Mouse (Mus musculus) liver, embryonic 14.5 days (tissue): ENCODE data around the gene Mif4gd. TPM values are rescaled to one million over a fixed set of nuclear protein-coding genes. Genes with fewer than 3 reads are reported as not detected.

Source experiments
- ATAC-seq: fragments of 200-750 bp; cut with Nextera tagmentation; 2 replicates; pipeline ENCODE4 v1.8.0; 2017; ENCODE audit warnings: moderate number of reproducible peaks, mild to moderate bottlenecking, moderate library complexity; ENCODE audit not compliant: insufficient read depth
- DNase-seq, 3 experiments: peaks; one replicate each; pipeline ENCODE4 v3.0.0-alpha.2; 2012 to 2013; ENCODE audit warnings: low read depth in 3 of 3, low spot score in 3 of 3
- H3K27ac ChIP-seq: fragments of 300-500 bp; sonication (generic); 2 replicates; pipeline ENCODE4 v1.5.1; 2014; ENCODE audit warnings: moderate library complexity, mild to moderate bottlenecking, control low read depth, inconsistent platforms
- H3K27me3 ChIP-seq: fragments of 300-500 bp; sonication (generic); 2 replicates; pipeline ENCODE4 v1.6.1; 2014; ENCODE audit warnings: mild to moderate bottlenecking, low read length, moderate library complexity; ENCODE audit not compliant: control insufficient read depth, insufficient read depth
- H3K36me3 ChIP-seq: fragments of 300-500 bp; sonication (generic); replicated peaks from 2 replicates; pipeline ENCODE4 v1.6.1; 2014; ENCODE audit warnings: low read depth; ENCODE audit not compliant: control insufficient read depth, insufficient read depth
- H3K4me1 ChIP-seq, 2 experiments: fragments of 200-500 bp in 1 of 2; fragments of 300-500 bp in 1 of 2; sonication (generic) in 1 of 2; replicated peaks; 2 replicates each; pipeline ENCODE4 v1.6.1; 2012 to 2014; ENCODE audit warnings: antibody characterized with exemption in 1 of 2, inconsistent platforms in 1 of 2, low read length in 1 of 2; ENCODE audit not compliant: control insufficient read depth in 2 of 2, insufficient read depth in 2 of 2
- H3K4me2 ChIP-seq: fragments of 300-500 bp; sonication (generic); 2 replicates; pipeline ENCODE4 v1.6.1; 2014; ENCODE audit warnings: low read depth, mild to moderate bottlenecking, control low read depth, moderate library complexity
- H3K4me3 ChIP-seq, 2 experiments: fragments of 200-500 bp in 1 of 2; fragments of 300-500 bp in 1 of 2; sonication (generic) in 1 of 2; 2 replicates each; pipeline ENCODE4 v1.5.1; 2012 to 2014; ENCODE audit warnings: low read depth in 2 of 2, low read length in 2 of 2, mild to moderate bottlenecking in 2 of 2, control low read depth in 1 of 2, inconsistent platforms in 1 of 2, moderate library complexity in 1 of 2; ENCODE audit not compliant: insufficient read depth in 1 of 2
- H3K9ac ChIP-seq: fragments of 300-500 bp; sonication (generic); replicated peaks from 2 replicates; pipeline ENCODE4 v1.6.1; 2014; ENCODE audit warnings: mild to moderate bottlenecking, control low read depth, moderate library complexity
- H3K9me3 ChIP-seq: fragments of 300-500 bp; sonication (generic); 2 replicates; pipeline ENCODE4 v1.6.1; 2016; ENCODE audit warnings: low read length, mixed read lengths; ENCODE audit not compliant: control insufficient read depth
- CTCF ChIP-seq: IDR thresholded peaks from 2 replicates; pipeline ENCODE4 v1.5.1; 2016; ENCODE audit warnings: antibody characterized with exemption, low read depth, control low read depth
- EP300 ChIP-seq: IDR thresholded peaks from 2 replicates; pipeline ENCODE4 v1.6.1; 2016; ENCODE audit warnings: antibody characterized with exemption, low read depth
- WGBS: fragments of 180-500 bp; shearing (Covaris S2); extraction: QIAGEN DNeasy Blood & Tissue Kit; methylation state at CpG from one replicate; pipeline ENCODE4 v1.1.7; 2014; ENCODE audit not compliant: insufficient replicate concordance; 5-methylcytosine and 5-hydroxymethylcytosine counted together
- polyA plus RNA-seq, 2 experiments: library from polyadenylated mRNA; depleted of rRNA in 1 of 2; stranded (reverse) in 1 of 2; unstranded in 1 of 2; fragments of >200 nt; fragmentation: Nextera tagmentation in 1 of 2; extraction: Ambion mirVana in 1 of 2; gene quantifications; 2 replicates each; pipeline versions ENCODE4 v1.2.1 to v1.2.3; 2012 to 2014

Gene Mif4gd
- polyA plus RNA-seq, 2 experiments: 25.6 TPM

GRCm38 (mm10) chr11:115630532-115631504, 18.0 kb upstream of the Mif4gd start:
- H3K27ac ChIP-seq: no peak overlapping the region

GRCm38 (mm10) chr11:115629734-115630531, 17.2 kb upstream of the Mif4gd start:
- Histone ChIP-seq H3K4me3 (no peak overlapping the region), H3K27me3 (no peaks in the 10 kb centered on the region), H3K4me2 (no peak overlapping the region), H3K36me3 (no peaks in the 10 kb centered on the region), H3K9me3 (no peaks in the 10 kb centered on the region), H3K9ac (no peak overlapping the region), H3K27ac (no peak overlapping the region), H3K4me1 (peaks cover 0 to 14% of the 10 kb centered on the region in 2 experiments; a peak in 3 of 4 replicates)
- no peak for DNase-seq
- no peak for ATAC-seq
- 73% methylated on average over 13 of the region's 13 CpGs for WGBS
- TF ChIP-seq EP300 (no peak), CTCF (no peak)

More at GRCm38 (mm10) chr11:115630532-115631504, 18.0 kb upstream of the Mif4gd start:
- no peak overlapping the region for H3K9ac ChIP-seq
- no peaks in the 10 kb centered on the region for H3K27me3 ChIP-seq
- peak overlapping the region; percentile 7 for H3K4me2 ChIP-seq
- 39% methylated on average over 16 of the region's 16 CpGs for WGBS
- peak in 1 of 3 experiments; percentile 59 for DNase-seq
- ATAC-seq: no peak
- H3K36me3 ChIP-seq: no peaks in the 10 kb centered on the region
- peaks cover 0 to 14% of the 10 kb centered on the region in 2 experiments; a peak in 3 of 4 replicates for H3K4me1 ChIP-seq
- H3K4me3 ChIP-seq: no peak overlapping the region
- no peaks in the 10 kb centered on the region for H3K9me3 ChIP-seq
- TF ChIP-seq CTCF (no peak), EP300 (no peak)

GRCm38 (mm10) chr11:115628465-115629101, 15.8 kb upstream of the Mif4gd start:
- TF ChIP-seq EP300 (no peak), CTCF (no peak)
- Histone ChIP-seq H3K9ac (peak overlapping the region; percentile 36), H3K27ac (peak overlapping the region; percentile 16; the same call in 1 of the 2 replicates), H3K36me3 (no peaks in the 10 kb centered on the region), H3K4me1 (peaks cover 0 to 14% of the 10 kb centered on the region in 2 experiments; a peak in 3 of 4 replicates), H3K9me3 (no peaks in the 10 kb centered on the region), H3K4me2 (peak overlapping the region; percentile 65), H3K4me3 (peak overlapping the region; percentile 43 to 85), H3K27me3 (no peaks in the 10 kb centered on the region)
- 41% methylated on average over 13 of the region's 13 CpGs for WGBS
- no peak for DNase-seq
- ATAC-seq: peak; percentile 7; the same call in 1 of the 2 replicates

- Histone ChIP-seq H3K36me3 (no peaks in the 10 kb centered on the region; the same call in 1 of the 2 replicates), H3K27me3 (no peaks in the 10 kb centered on the region), H3K9me3 (no peaks in the 10 kb centered on the region), H3K9ac (peak within 1 kb of the TSS; percentile 82), H3K4me1 (peaks cover 0 to 14% of the 10 kb centered on the region in 2 experiments; a peak in 3 of 4 replicates), H3K4me3 (peak within 1 kb of the TSS; percentile 85 to 97), H3K27ac (peak within 1 kb of the TSS; percentile 66), H3K4me2 (peak within 1 kb of the TSS; percentile 94)
- under 1% methylated on average over 47 of the region's 47 CpGs for WGBS
- DNase-seq: peak; percentile 100
- TF ChIP-seq EP300: no peak
- no peak for TF ChIP-seq CTCF
- peak; percentile 100 for ATAC-seq
Measured at GRCm38 (mm10) chr11:115627705-115628464, 15.1 kb upstream of the Mif4gd start, which contains the start of gene Slc25a19. Slc25a19 (minus strand) TSS chr11:115628295.
